Mouse (Mus musculus) R1 (cell line): ENCODE results near the gene Tgif1.

ENCODE experiments used
- DNase-seq: peaks from one replicate; pipeline ENCODE4 v3.0.0-alpha.2; 2018; ENCODE audit warnings: low read depth, low spot score

Tgif1 gene

DNA sequence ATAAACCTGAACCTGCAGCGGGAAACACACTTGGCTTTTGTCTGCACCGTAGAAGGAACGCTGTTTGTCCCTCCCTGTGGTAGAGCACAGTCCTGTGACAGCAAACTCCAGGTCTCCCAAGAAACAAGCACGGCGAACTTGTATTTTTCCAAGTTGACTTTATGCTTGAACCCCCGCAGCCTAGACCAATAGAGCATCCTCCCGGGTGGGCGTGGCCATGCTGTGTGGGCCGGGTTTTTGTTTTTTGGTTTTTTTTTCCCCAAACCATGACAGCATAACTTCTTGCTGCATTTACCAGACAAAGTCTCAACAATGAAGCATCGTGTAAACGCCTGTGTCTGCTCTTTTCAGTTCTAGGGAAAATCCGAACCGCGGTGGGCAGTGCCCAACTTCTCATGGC lies 44.5 kb downstream of the Tgif1 start:
- peak; percentile 64 for DNase-seq

DNA sequence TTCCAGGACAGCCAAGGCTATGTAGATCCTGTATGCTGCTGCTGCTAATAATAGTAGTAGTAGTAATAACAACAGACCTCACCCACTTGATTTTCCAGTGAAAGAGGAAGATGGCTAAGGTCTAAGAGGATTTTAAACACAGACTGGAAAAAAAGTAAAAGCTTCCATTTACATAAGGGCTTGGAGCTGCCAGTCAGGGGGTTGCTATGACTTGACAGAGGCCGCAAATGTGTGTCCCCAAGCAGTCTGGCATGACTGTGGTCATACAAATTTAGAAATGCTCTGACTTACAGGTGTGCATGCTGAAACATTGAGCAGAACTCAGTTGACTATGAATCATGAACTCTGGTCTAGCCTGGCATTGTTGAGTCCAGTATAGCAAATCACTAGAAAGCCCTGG lies 45.5 kb downstream of the Tgif1 start:
- no peak for DNase-seq

DNA sequence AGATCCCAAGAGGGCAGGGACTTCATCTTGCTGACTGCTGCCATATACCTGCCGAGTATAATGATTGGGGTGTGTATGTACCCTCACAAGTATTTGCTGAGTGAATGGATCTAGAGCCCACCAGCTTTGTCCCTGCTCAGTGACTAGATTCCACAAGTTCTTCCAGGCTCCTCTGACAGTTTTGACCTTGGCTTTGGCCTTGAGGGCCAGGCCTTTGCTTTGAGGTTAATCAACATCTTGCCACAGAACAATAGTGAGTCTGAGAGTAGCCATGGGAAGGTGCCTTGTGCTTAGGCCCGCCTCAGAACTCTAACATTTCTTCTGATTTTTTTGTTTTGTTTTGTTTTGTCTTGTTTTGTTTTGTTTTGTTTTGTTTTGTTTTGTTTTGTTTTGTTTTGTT lies 46.7 kb downstream of the Tgif1 start:
- peak; percentile 93 for DNase-seq

GRCm38 (mm10) chr17:70805866-70806265 lies 47.5 kb downstream of the Tgif1 start:
- peak; percentile 96 for DNase-seq

- DNase-seq: no peak
Observed at GRCm38 (mm10) chr17:70802022-70802421, 51.3 kb downstream of the Tgif1 start.

GRCm38 (mm10) chr17:70799266-70799665 lies 54.1 kb downstream of the Tgif1 start:
- DNase-seq: no peak

- DNase-seq: no peak
Observed at GRCm38 (mm10) chr17:70797773-70798045, 55.6 kb downstream of the Tgif1 start.

GRCm38 (mm10) chr17:70796940-70797772 lies 56.2 kb downstream of the Tgif1 start:
- no peak for DNase-seq

DNA sequence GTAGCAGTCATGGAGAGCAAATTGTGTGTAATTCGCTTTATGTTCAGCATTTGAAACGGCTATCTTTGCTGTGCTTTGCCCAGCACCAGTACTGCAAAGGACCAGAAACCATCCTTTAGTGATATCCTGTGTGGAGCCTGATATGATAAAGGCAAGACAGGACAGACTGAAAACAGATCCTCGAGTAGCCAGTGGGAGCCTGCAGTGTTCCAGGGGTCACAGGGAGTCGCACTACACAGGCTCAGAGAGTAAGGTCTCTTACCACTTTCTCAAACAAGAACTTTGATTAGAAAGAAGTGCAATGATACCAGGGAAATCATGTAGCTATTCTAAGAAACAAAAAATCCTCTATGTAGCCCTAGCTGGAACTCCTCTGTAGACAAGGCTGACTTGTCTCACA lies 58.1 kb downstream of the Tgif1 start:
- DNase-seq: no peak

- DNase-seq: no peak
Observed at GRCm38 (mm10) chr17:70794722-70795121, 58.6 kb downstream of the Tgif1 start.

DNA sequence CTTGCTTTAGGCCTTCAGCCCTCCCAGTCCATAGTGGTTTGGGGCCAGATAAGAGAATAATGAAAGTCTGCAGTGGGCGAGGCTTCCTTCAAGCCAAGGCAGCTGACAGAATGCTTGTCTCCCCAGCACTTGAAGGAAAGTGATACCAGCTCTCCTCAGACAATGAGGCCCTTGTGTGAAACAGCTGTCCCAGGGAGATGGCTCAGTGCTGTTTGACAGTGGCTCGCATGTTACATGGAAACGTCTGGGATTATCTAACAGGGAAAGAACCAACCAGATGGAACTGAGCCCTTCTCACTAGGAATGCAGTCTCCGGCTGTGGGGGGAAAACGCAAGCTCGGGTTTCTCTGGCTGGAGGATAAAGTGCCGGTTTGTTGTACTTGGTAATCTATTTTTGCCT lies 59.1 kb downstream of the Tgif1 start:
- no peak for DNase-seq
